Mouse (Mus musculus) cortical plate, adult 2 months (tissue): ENCODE data around the gene Slc34a1.

Experiments used
- CTCF ChIP-seq: fragments of 200-500 bp; IDR thresholded peaks from 2 replicates; pipeline ENCODE4 v1.5.1; 2011; ENCODE audit warnings: mild to moderate bottlenecking, control low read depth, low read length; ENCODE audit not compliant: insufficient read depth; ENCODE audit errors: extremely low read depth
- POLR2A ChIP-seq: fragments of 200-500 bp; IDR thresholded peaks from 2 replicates; pipeline ENCODE4 v1.6.1; 2011; ENCODE audit warnings: mild to moderate bottlenecking, low read length, control low read depth; ENCODE audit not compliant: insufficient read depth; ENCODE audit errors: extremely low read depth

- TF ChIP-seq POLR2A (no peak), CTCF (no peak)
Measured at GRCm38 (mm10) chr13:55420018-55420932, 22.3 kb downstream of the Slc34a1 start.
